8 mouse cellular contexts compared by ENCODE assay signal in the genomic region with DNA sequence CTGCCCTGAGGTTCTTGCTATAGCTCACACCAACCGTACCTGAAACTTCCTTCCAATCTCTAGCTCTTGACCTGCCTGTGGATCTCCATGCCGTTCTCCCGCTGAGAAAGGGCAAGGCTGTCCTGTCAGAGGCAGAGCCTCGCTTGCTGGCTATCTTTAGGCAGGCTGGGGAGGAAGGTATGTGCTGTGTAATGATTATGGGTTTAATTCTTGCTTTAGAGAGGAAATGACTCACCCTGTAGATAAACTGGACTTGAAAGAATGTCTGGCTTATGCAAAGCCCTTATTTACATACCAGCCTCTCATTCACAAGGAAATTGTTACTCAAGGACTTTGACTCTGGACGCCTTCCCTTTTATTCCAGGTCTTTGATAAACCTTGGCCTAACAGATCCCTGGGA.
A peak's percentile ranks its signal among the peaks of the same experiment; 100 is the strongest.
DNase-seq lines count a peak whose midpoint lies in the region; ATAC-seq and TF ChIP-seq lines count a peak whose summit lies in the region.

No protein-coding gene starts in this region.

- 2% methylated on average over 5 of the region's 5 CpGs for WGBS in heart, embryonic 12.5 days
- 16% methylated on average over 5 of the region's 5 CpGs for WGBS in lung, embryonic 14.5 days
- 66% methylated on average over 5 of the region's 5 CpGs for WGBS in forebrain, embryonic 16.5 days
- WGBS in midbrain, embryonic 11.5 days: 67% methylated on average over 5 of the region's 5 CpGs

- no peaks in the 10 kb centered on the region for H3K36me3 ChIP-seq in heart, embryonic 12.5 days
- no peaks in the 10 kb centered on the region for H3K36me3 ChIP-seq in lung, embryonic 14.5 days (ENCODE audit: insufficient read depth)
- no peaks in the 10 kb centered on the region for H3K36me3 ChIP-seq in forebrain, embryonic 16.5 days (ENCODE audit: control insufficient read depth, insufficient read depth)
- H3K36me3 ChIP-seq in midbrain, embryonic 11.5 days (ENCODE audit: control insufficient read depth, insufficient read depth, low read length): no peaks in the 10 kb centered on the region

- DNase-seq in 3T3-L1 (ENCODE audit: low read depth, low spot score) (peak; percentile 90), ES-CJ7 (ENCODE audit: low read depth, low spot score) (peak; percentile 75)
- DNase-seq in lung, embryonic 14.5 days: peak; percentile 73
- DNase-seq in testis, postnatal 10 days (ENCODE audit: low spot score): no peak
- DNase-seq in left cerebral cortex, adult 11 months (ENCODE audit: low spot score): no peak
- DNase-seq in midbrain, embryonic 11.5 days (ENCODE audit: low spot score, missing footprints): no peak

- H3K4me3 ChIP-seq in heart, embryonic 12.5 days: no peak overlapping the region
- H3K4me3 ChIP-seq in lung, embryonic 14.5 days (ENCODE audit: low read depth, low read length): no peak overlapping the region
- H3K4me3 ChIP-seq in forebrain, embryonic 16.5 days (replicated peaks; ENCODE audit: low read length): no peak overlapping the region
- H3K4me3 ChIP-seq in midbrain, embryonic 11.5 days (ENCODE audit: low read depth, low read length): no peak overlapping the region

- H3K4me2 ChIP-seq in heart, embryonic 12.5 days: peak overlapping the region; percentile 46
- H3K4me2 ChIP-seq in lung, embryonic 14.5 days: peak overlapping the region; percentile 29; the same call in 1 of the 2 replicates
- H3K4me2 ChIP-seq in forebrain, embryonic 16.5 days (ENCODE audit: low read length): no peak overlapping the region
- no peak overlapping the region for H3K4me2 ChIP-seq in midbrain, embryonic 11.5 days

- TF ChIP-seq CTCF in lung, embryonic 14.5 days (IDR thresholded peaks at IDR 0.05; ENCODE audit: low read depth): no peak

- H3K27me3 ChIP-seq in heart, embryonic 12.5 days (replicated peaks): no peaks in the 10 kb centered on the region
- no peaks in the 10 kb centered on the region for H3K27me3 ChIP-seq in lung, embryonic 14.5 days (ENCODE audit: insufficient read depth, low read length)
- H3K27me3 ChIP-seq in forebrain, embryonic 16.5 days (replicated peaks; ENCODE audit: control insufficient read depth, insufficient read depth, low read length): no peaks in the 10 kb centered on the region
- H3K27me3 ChIP-seq in midbrain, embryonic 11.5 days (ENCODE audit: control insufficient read depth, insufficient read depth, low read length): no peaks in the 10 kb centered on the region

- no peaks in the 10 kb centered on the region for H3K9me3 ChIP-seq in heart, embryonic 12.5 days (replicated peaks)
- no peaks in the 10 kb centered on the region for H3K9me3 ChIP-seq in lung, embryonic 14.5 days (ENCODE audit: low read depth, low read length)
- no peaks in the 10 kb centered on the region for H3K9me3 ChIP-seq in forebrain, embryonic 16.5 days (ENCODE audit: control insufficient read depth, low read length)
- no peaks in the 10 kb centered on the region for H3K9me3 ChIP-seq in midbrain, embryonic 11.5 days (ENCODE audit: control insufficient read depth, low read length)

- peak; percentile 80 for ATAC-seq in heart, embryonic 12.5 days (ENCODE audit: insufficient number of reproducible peaks, low FRiP score)
- peak; percentile 87 for ATAC-seq in lung, embryonic 14.5 days (ENCODE audit: insufficient read depth)
- ATAC-seq in forebrain, embryonic 16.5 days: no peak
- no peak for ATAC-seq in midbrain, embryonic 11.5 days (ENCODE audit: low FRiP score)

- H3K4me1 ChIP-seq in heart, embryonic 12.5 days (replicated peaks): peaks cover 64% of the 10 kb centered on the region
- peaks cover 30% of the 10 kb centered on the region for H3K4me1 ChIP-seq in lung, embryonic 14.5 days (ENCODE audit: insufficient read depth)
- H3K4me1 ChIP-seq in forebrain, embryonic 16.5 days (replicated peaks; ENCODE audit: control insufficient read depth, insufficient read depth, low read length): no peaks in the 10 kb centered on the region
- no peaks in the 10 kb centered on the region; the same call in 1 of the 2 replicates for H3K4me1 ChIP-seq in midbrain, embryonic 11.5 days (ENCODE audit: control insufficient read depth, insufficient read depth, low read length)

- H3K27ac ChIP-seq in heart, embryonic 12.5 days (ENCODE audit: poor library complexity, severe bottlenecking): peak overlapping the region; percentile 91
- peak overlapping the region; percentile 71; the same call in 1 of the 2 replicates for H3K27ac ChIP-seq in lung, embryonic 14.5 days (ENCODE audit: low read depth)
- H3K27ac ChIP-seq in forebrain, embryonic 16.5 days (ENCODE audit: low read length): no peak overlapping the region
- no peak overlapping the region for H3K27ac ChIP-seq in midbrain, embryonic 11.5 days (ENCODE audit: low read depth, low read length)

- H3K9ac ChIP-seq in heart, embryonic 12.5 days: no peak overlapping the region
- no peak overlapping the region for H3K9ac ChIP-seq in lung, embryonic 14.5 days
- H3K9ac ChIP-seq in forebrain, embryonic 16.5 days (replicated peaks; ENCODE audit: low read depth, low read length): no peak overlapping the region
- no peak overlapping the region for H3K9ac ChIP-seq in midbrain, embryonic 11.5 days (ENCODE audit: low read length)

Comparison
In these comparisons a context has a peak if more than half of its experiments do, and no peak if none do; other contexts are left out.
1. DNase-seq: peak in 3T3-L1 (single experiment), ES-CJ7 (single experiment) and lung, embryonic 14.5 days (single experiment); none in testis, postnatal 10 days (single experiment), left cerebral cortex, adult 11 months (single experiment) and midbrain, embryonic 11.5 days (single experiment).
2. ATAC-seq: peak in heart, embryonic 12.5 days (single experiment) and lung, embryonic 14.5 days (single experiment); none in forebrain, embryonic 16.5 days (single experiment) and midbrain, embryonic 11.5 days (single experiment).
3. H3K27ac ChIP-seq: peak in heart, embryonic 12.5 days (single experiment) and lung, embryonic 14.5 days (single experiment); none in forebrain, embryonic 16.5 days (single experiment) and midbrain, embryonic 11.5 days (single experiment).
4. H3K4me2 ChIP-seq: peak in heart, embryonic 12.5 days (single experiment) and lung, embryonic 14.5 days (single experiment); none in forebrain, embryonic 16.5 days (single experiment) and midbrain, embryonic 11.5 days (single experiment).